Mouse (Mus musculus): ENCODE measurements around the gene Tiam2.

DNA sequence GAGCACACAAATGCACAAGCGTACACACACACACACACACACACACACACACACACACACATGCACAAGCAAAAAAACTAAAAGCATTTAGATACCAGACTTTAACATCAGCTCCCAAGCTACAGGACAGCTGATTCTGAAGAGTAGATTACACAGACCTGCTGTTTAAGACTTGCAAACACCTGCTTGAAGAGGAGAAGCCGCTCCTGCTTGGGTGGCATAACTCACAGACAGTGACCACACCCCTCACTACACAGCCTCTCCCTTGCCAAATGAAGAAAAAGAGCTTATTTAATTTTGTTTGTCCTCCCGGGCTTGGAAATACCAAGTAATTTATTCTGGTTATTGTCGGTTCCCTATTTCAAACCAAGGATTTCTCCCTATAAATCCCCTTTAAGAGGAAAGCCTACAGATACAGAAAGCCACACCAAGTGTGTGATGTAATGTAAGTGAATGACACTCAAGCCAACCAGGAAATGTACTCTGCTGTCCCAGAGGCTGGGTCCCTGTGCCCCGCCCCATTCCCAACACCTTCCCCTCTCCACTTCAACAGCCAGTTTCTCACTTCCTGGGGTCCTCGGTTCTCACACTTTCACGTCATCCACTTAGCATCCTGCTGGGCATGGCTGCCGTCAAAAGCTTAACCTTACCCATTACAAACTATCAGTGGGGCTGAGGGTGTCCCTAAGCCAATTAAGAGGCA is 40.1 kb upstream of the Tiam2 start:
- TF ChIP-seq CTCF (conservative IDR thresholded peaks at IDR 0.05; ENCODE audit: insufficient read depth, insufficient read length, low read depth, low read length) (no peak), POLR2A (IDR thresholded peaks at IDR 0.05; ENCODE audit: low read depth, low read length) (no peak)

All from kidney, adult 2 months (tissue).